Mouse (Mus musculus) lung, postnatal 0 days (tissue): ENCODE results near the gene Fam117a.

ENCODE experiments used
- CTCF ChIP-seq: IDR thresholded peaks from 2 replicates; pipeline ENCODE4 v1.5.1; 2016; ENCODE audit warnings: antibody characterized with exemption, mild to moderate bottlenecking
- EP300 ChIP-seq: IDR thresholded peaks from 2 replicates; pipeline ENCODE4 v1.6.1; 2016; ENCODE audit warnings: antibody characterized with exemption, mild to moderate bottlenecking, control low read depth

- TF ChIP-seq CTCF = no peak
- no peak for TF ChIP-seq EP300
These were observed 48.1 kb downstream of the Fam117a start for GRCm38 (mm10) chr11:95384973-95385320.
